Mouse (Mus musculus): ENCODE data around the gene Uox.

GRCm38 (mm10) chr3:146534986-146535385, 35.2 kb upstream of the Uox start:
- TF ChIP-seq POLR2A (IDR thresholded peaks at IDR 0.05; ENCODE audit: insufficient read length, low read depth) (no peak), E2F4 (IDR thresholded peaks at IDR 0.05; ENCODE audit: insufficient read depth) (no peak), POLR2AphosphoS2 (IDR thresholded peaks at IDR 0.05; ENCODE audit: insufficient read length, low read depth) (no peak), USF1 (IDR thresholded peaks at IDR 0.05; ENCODE audit: low read depth) (no peak), TCF3 (IDR thresholded peaks at IDR 0.05; ENCODE audit: insufficient read length, low read depth) (no peak), SRF (IDR thresholded peaks at IDR 0.05; ENCODE audit: control insufficient read depth, insufficient read length, low read depth) (no peak), MYOG (IDR thresholded peaks at IDR 0.05; ENCODE audit: control insufficient read depth in 1 of 3, insufficient read depth in 1 of 3, insufficient read length in 2 of 3, low read depth in 2 of 3) (no peak), TCF12 (IDR thresholded peaks at IDR 0.05; ENCODE audit: insufficient read depth, poor library complexity, severe bottlenecking) (no peak), MAX (IDR thresholded peaks at IDR 0.05; ENCODE audit: low read depth) (no peak), REST (IDR thresholded peaks at IDR 0.05; ENCODE audit: insufficient read depth, insufficient read length) (no peak), CEBPB (IDR thresholded peaks at IDR 0.05; ENCODE audit: insufficient read depth, poor library complexity, severe bottlenecking) (no peak)
